Mouse (Mus musculus): ENCODE measurements around the gene Rpl23.

Rpl23 gene

GRCm38 (mm10) chr11:97781832-97782563 is at the start of gene Rpl23:
Gene Rpl23, minus strand, starts transcription at chr11:97782437.
- peak; percentile 99 for DNase-seq

- DNase-seq: no peak
Measured at GRCm38 (mm10) chr11:97832001-97832400, 49.8 kb upstream of the Rpl23 start.

GRCm38 (mm10) chr11:97830501-97830900 is 48.3 kb upstream of the Rpl23 start:
- no peak for DNase-seq

- no peak for DNase-seq
Measured at GRCm38 (mm10) chr11:97829913-97830476, 47.8 kb upstream of the Rpl23 start.

GRCm38 (mm10) chr11:97829365-97829764 is 47.1 kb upstream of the Rpl23 start:
- no peak for DNase-seq

- DNase-seq: no peak
Measured at GRCm38 (mm10) chr11:97827654-97828053, 45.4 kb upstream of the Rpl23 start.

- DNase-seq: no peak
Measured at GRCm38 (mm10) chr11:97826414-97826813, 44.2 kb upstream of the Rpl23 start.

- DNase-seq: no peak
Measured at GRCm38 (mm10) chr11:97825971-97826370, 43.7 kb upstream of the Rpl23 start.

- no peak for DNase-seq
Measured at GRCm38 (mm10) chr11:97825295-97825694, 43.1 kb upstream of the Rpl23 start.

- peak; percentile 46 for DNase-seq
Measured at GRCm38 (mm10) chr11:97824895-97825294, 42.7 kb upstream of the Rpl23 start.

- no peak for DNase-seq
Measured at GRCm38 (mm10) chr11:97824168-97824567, 41.9 kb upstream of the Rpl23 start.

- peak; percentile 82 for DNase-seq
Measured at GRCm38 (mm10) chr11:97822840-97823603, 40.8 kb upstream of the Rpl23 start.

- peak; percentile 58 for DNase-seq
Measured at GRCm38 (mm10) chr11:97821401-97822064, 39.3 kb upstream of the Rpl23 start.

GRCm38 (mm10) chr11:97820840-97821239 is 38.6 kb upstream of the Rpl23 start:
- peak; percentile 71 for DNase-seq

- DNase-seq: no peak
Measured at GRCm38 (mm10) chr11:97819923-97820322, 37.7 kb upstream of the Rpl23 start.

- no peak for DNase-seq
Measured at GRCm38 (mm10) chr11:97819102-97819501, 36.9 kb upstream of the Rpl23 start.

- no peak for DNase-seq
Measured at GRCm38 (mm10) chr11:97818571-97818970, 36.3 kb upstream of the Rpl23 start.

GRCm38 (mm10) chr11:97818003-97818402 is 35.8 kb upstream of the Rpl23 start:
- no peak for DNase-seq

GRCm38 (mm10) chr11:97817379-97817778 is 35.1 kb upstream of the Rpl23 start:
- no peak for DNase-seq

- no peak for DNase-seq
Measured at GRCm38 (mm10) chr11:97816916-97817315, 34.7 kb upstream of the Rpl23 start.

- no peak for DNase-seq
Measured at GRCm38 (mm10) chr11:97816176-97816575, 33.9 kb upstream of the Rpl23 start.

- no peak for DNase-seq
Measured at GRCm38 (mm10) chr11:97815736-97816135, 33.5 kb upstream of the Rpl23 start.
